Mouse (Mus musculus): ENCODE results near the gene Kif13a. TPM values are rescaled to one million over a fixed set of nuclear protein-coding genes. Genes with fewer than 3 reads are reported as not detected.

Kif13a gene
- total RNA-seq, 2 experiments from 2014 or later: 19.1 to 22.7 TPM

- no peak for DNase-seq (ENCODE audit: extremely low spot score in 1 of 2, low spot score in 2 of 2)
- no peak; the same call in 1 of the 2 replicates for TF ChIP-seq CTCF (IDR thresholded peaks at IDR 0.05)
- intact Hi-C loops (cut with DNase I): no loop called here
- H3K27ac ChIP-seq: no peak overlapping the region
- no peak overlapping the region for H3K4me3 ChIP-seq
These were observed 226.5 kb downstream of the Kif13a start for GRCm38 (mm10) chr13:46703138-46703537.

- no peak overlapping the region for H3K27ac ChIP-seq
- TF ChIP-seq CTCF (IDR thresholded peaks at IDR 0.05): no peak
- intact Hi-C loops (cut with DNase I): no loop called here
- H3K4me3 ChIP-seq: no peak overlapping the region
- DNase-seq (ENCODE audit: extremely low spot score in 1 of 2, low spot score in 2 of 2): no peak
These were observed 228.2 kb downstream of the Kif13a start for GRCm38 (mm10) chr13:46701486-46701885.

GRCm38 (mm10) chr13:46699372-46699771 lies 230.3 kb downstream of the Kif13a start:
- no peak overlapping the region for H3K4me3 ChIP-seq
- no peak for TF ChIP-seq CTCF (IDR thresholded peaks at IDR 0.05)
- DNase-seq (ENCODE audit: extremely low spot score in 1 of 2, low spot score in 2 of 2): no peak
- H3K27ac ChIP-seq: no peak overlapping the region
- intact Hi-C loops (cut with DNase I): no loop called here

Other genes starting within 250 kb of the Kif13a start
- gene Nup153, start 201.9 kb downstream of the Kif13a start, total RNA-seq (2021): 10 to 100 TPM; 56.2 to 57.9 TPM
- gene Nhlrc1, start 85.0 kb upstream of the Kif13a start, total RNA-seq (2021): 10 to 100 TPM; 13.2 to 17.9 TPM
- gene Kdm1b, start 113.6 kb upstream of the Kif13a start, total RNA-seq (2021): 1 to 10 TPM; 8.8 to 9.1 TPM
- gene Tpmt, start 114.9 kb upstream of the Kif13a start, total RNA-seq (2021): 1 to 10 TPM; 7.5 to 7.7 TPM
- gene Dek, start 176.3 kb upstream of the Kif13a start, total RNA-seq (2021): 10 to 100 TPM; 48.3 to 51.2 TPM
- gene Rnf144b, start 192.8 kb upstream of the Kif13a start, total RNA-seq (2021): 10 to 100 TPM; 20.7 to 25.9 TPM

Data from left cerebral cortex, adult 2 months (tissue).